Mouse (Mus musculus): Measurements from ENCODE around the gene Atad3a. TPM values are rescaled to one million over a fixed set of nuclear protein-coding genes. Genes with fewer than 3 reads are reported as not detected.
"Not testable (repeated sequence)": the region's sequence is repeated elsewhere in the genome, so short reads cannot be mapped to it uniquely, and the experiment has no call there.

Atad3a gene
- total RNA-seq, 1 experiment from 2014 or later = 120 TPM

DNA sequence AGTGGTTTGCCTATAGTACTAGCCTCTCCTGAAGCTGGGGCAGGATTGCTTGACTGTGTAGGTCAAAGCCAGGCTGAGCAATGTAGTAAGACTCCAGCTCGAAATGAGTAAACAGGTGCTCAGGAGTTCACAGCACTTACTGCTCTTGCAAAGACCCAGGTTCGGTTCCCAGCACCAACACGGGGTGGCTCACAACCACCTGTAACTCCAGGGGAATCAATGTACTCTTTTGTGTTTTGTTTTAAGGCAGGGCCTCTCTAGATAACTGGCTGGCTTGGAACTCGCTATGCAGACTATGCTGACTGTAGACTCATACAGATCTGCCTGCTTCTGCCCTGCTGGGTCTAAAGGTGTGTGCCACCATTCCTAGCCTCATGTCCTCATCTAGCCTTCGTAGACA is 18.2 kb downstream of the Atad3a start:
- ATAC-seq (replicated peaks; ENCODE audit: low read depth, poor library complexity, severe bottlenecking) = no peak

DNA sequence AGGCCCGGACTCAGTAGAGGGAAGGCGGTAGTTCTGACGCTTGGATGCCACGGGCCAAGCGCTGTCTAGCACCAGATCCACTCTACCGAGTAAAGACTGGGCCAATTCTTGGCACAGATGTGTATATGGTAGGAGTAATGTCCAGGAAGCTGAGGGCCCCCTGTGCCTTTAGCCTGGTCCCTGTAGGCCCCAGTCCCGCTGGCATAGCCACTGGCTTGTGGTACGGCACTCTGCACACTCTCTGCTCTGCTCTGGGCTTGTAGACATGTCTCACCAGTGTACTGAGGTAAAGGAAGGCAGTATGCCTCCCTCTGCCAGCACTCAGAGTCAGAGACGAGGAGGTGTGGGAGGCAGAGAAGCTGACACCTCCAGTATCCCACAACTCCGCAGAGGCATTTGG is 20.2 kb downstream of the Atad3a start:
- ATAC-seq (replicated peaks; ENCODE audit: low read depth, poor library complexity, severe bottlenecking) = not testable (repeated sequence)

DNA sequence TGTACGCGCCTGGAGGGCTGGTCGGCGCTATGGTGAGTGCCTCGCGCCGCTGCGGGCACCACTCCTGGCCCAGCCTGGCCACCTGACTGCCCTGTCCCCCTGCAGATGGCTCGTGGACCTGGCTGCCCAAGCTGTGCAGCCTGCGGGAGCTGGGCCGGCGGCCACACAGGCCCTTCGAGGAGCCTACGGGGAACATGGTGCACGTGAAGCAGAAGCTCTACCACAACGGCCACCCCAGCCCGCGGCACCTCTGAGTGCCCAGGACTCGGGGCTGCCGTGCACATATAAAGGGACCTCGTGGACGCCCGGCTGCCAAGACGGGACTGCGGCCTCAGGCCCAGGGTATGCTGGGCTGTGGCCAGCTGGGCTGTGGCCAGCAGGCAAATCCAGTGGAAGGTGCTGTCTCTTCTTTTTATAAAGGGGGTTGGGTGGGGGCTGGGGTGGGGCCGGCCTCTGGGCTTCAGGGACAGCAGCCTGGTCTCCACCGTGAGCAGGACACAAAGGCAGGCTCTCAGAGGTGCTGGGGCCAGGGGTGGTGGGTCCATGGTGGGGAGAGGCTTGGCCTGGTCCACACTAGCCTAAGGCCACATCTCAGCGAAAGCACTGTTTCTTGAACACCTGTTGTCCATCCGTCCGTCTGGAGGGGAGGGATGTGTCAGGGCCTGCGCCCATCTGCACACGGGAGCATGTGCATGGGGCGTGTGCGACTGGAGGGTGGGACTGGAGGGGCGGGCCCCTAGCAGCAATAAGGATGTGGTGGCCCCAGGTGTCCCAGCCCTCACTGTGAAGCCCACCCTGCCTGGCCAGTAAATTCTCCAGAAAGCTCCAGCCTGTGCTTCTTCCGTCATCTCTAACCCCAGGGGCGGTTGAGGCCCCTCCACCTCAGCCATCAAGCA is 20.9 kb downstream of the Atad3a start:
- no peak for ATAC-seq (replicated peaks; ENCODE audit: low read depth, poor library complexity, severe bottlenecking)

DNA sequence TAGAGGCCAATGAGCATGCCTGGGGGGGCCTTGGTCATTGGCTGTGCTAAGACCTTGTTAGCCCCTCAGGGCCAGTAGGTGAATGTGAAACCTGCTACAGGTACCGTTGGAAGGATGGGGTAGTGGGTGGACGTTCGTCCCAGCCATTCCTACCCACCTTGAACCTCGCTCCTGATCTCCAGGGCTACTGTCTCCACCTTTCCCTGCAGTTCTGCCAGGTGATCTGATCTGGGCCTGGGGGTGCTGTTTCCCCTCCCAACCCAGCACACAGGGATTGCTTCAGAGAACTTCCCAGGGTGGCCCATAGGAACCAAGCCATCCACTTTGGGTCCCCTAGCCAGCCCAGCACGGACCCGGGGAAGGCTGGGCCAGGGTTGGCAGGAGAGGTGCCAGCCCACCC is 21.7 kb downstream of the Atad3a start:
- ATAC-seq (replicated peaks; ENCODE audit: low read depth, poor library complexity, severe bottlenecking) = no peak

DNA sequence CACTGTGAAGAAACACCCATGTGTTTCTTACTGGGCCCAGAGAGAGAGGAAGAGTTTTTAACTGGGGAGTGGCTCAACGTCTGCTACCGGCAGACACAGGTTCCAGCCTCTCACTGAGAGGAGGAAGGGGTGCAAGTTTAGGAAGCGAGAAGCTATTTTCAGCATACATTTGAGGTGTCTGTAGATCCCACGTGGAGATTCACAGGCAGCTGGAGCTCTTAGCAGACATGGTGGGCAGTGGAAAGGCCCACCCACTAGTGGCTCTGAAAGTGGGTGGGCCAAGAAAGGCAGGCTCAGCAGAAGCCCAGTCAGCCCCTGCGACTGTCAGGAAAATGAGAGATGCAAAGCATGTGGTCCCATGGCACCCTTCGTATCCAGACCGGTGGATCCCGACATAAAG is 22.6 kb downstream of the Atad3a start:
- no peak for ATAC-seq (replicated peaks; ENCODE audit: low read depth, poor library complexity, severe bottlenecking)

DNA sequence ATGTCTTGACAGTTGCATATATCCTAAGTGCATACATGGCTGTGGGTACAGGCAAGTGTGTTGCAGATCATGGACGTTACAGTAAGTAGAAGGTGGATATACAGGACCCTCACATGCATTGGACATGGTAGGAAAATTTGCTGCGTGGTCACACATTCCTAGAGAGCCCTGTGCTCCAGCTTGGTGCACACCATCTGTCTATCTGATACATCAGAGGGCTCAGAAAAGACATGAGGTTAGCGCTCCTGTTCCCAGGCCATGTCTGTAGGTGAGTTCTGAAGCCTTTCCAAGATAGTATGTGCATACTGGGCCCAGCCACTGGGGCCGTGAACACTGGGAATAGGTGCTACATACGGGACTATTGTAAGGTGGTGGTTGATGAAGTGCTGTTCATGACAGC is 24.5 kb downstream of the Atad3a start:
- no peak for ATAC-seq (replicated peaks; ENCODE audit: low read depth, poor library complexity, severe bottlenecking)

GRCm38 (mm10) chr4:155735788-155736187 is 25.1 kb downstream of the Atad3a start:
- ATAC-seq (replicated peaks; ENCODE audit: low read depth, poor library complexity, severe bottlenecking) = no peak

GRCm38 (mm10) chr4:155734951-155735702 is 25.8 kb downstream of the Atad3a start:
- no peak for ATAC-seq (replicated peaks; ENCODE audit: low read depth, poor library complexity, severe bottlenecking)

DNA sequence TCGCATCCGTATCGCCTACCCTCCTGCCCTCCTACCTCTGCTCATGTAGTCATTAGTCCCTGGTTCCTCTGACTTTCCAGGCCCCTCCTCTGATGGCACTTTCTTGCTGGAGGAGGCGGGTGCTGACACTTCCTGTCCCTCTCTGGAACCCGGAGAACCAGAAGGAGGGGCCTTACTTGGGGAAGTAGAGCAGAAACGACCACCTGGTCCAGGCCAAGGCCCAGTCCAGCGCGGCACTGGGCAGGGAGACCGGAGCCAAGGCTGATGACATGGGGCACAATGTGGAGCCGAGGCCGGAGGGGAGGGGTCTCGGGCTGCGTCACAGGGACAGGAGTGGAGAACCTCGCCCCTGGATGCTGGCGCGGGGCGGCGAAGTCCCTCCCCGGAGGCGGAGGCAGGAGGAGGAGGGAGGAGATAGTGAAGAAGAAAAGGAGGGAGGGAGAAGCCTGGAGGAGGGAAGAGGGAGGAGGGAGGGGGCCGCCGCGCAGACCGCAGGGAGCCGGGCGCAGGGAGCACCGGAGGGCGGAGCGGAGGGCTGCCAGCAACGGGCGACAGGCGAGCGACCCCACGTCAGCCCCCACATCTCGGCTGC is 26.4 kb downstream of the Atad3a start, which contains the start of gene Tmem240:
Gene Tmem240 (plus strand): TSS at position 451 of the 592 bp plus-strand sequence.
- peak; percentile 89 for ATAC-seq (replicated peaks; ENCODE audit: low read depth, poor library complexity, severe bottlenecking)

- no peak for ATAC-seq (replicated peaks; ENCODE audit: low read depth, poor library complexity, severe bottlenecking)
Observed at GRCm38 (mm10) chr4:155733267-155733666, 27.6 kb downstream of the Atad3a start.

GRCm38 (mm10) chr4:155727993-155728392 is 32.9 kb downstream of the Atad3a start:
- no peak for ATAC-seq (replicated peaks; ENCODE audit: low read depth, poor library complexity, severe bottlenecking)

- ATAC-seq (replicated peaks; ENCODE audit: low read depth, poor library complexity, severe bottlenecking) = peak; percentile 62; the same call in 1 of the 2 replicates
Observed at GRCm38 (mm10) chr4:155721668-155722083, 39.2 kb downstream of the Atad3a start.

DNA sequence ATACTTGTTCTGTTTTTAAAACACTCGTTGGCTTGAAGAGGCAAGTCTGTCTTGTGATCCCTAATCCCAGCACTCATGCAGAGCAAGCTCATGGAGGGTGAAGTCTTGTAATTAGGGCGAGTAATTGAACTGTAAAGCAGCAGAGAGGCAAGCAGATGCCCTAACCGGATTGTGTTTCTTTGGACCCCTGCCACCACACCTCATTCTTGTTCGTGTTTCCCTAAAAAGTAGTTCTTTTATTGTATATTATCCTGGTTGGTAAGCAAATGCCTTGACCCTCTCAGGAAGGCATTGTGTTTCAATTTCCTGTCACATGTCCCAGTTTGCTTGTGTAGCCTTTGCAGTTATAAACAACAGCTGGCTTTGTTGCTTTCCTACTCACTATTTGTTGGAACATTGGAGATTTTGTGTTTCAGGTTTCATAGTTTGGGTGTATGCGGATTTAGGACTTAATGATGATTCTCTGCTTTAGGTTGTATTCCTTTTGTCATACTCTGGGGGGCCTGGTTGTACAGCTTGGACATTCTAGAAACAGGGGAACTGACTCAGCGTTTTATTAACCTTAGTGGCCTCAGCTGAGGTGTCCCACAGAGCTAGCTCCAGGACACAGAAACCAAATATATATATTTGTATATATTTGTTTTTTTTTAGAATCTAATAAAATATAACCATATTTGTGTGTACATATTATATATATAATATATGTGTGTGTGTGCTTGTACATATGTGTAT is 50.2 kb downstream of the Atad3a start:
- ATAC-seq (replicated peaks; ENCODE audit: low read depth, poor library complexity, severe bottlenecking) = peak; percentile 42; the same call in 1 of the 2 replicates

GRCm38 (mm10) chr4:155708988-155709387 is 51.9 kb downstream of the Atad3a start:
- no peak for ATAC-seq (replicated peaks; ENCODE audit: low read depth, poor library complexity, severe bottlenecking)

GRCm38 (mm10) chr4:155708582-155708981 is 52.3 kb downstream of the Atad3a start:
- ATAC-seq (replicated peaks; ENCODE audit: low read depth, poor library complexity, severe bottlenecking) = no peak

DNA sequence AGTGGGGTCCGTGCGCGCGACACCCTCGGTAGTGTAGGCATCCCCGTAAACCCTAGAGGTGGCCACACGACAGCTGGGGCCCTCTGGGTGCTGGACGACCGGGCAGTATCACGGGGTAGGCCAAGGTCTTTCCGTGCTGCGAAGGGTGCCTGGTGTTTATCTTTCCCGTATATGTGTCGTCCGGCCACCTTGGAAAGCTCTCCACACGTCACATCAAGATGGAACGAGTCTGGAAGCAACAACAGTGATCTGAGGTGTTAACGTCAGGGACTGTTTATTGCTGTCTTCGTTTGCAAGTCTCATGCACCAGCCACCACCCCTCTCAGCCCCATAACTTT is 55.3 kb downstream of the Atad3a start:
- no peak for ATAC-seq (replicated peaks; ENCODE audit: low read depth, poor library complexity, severe bottlenecking)

DNA sequence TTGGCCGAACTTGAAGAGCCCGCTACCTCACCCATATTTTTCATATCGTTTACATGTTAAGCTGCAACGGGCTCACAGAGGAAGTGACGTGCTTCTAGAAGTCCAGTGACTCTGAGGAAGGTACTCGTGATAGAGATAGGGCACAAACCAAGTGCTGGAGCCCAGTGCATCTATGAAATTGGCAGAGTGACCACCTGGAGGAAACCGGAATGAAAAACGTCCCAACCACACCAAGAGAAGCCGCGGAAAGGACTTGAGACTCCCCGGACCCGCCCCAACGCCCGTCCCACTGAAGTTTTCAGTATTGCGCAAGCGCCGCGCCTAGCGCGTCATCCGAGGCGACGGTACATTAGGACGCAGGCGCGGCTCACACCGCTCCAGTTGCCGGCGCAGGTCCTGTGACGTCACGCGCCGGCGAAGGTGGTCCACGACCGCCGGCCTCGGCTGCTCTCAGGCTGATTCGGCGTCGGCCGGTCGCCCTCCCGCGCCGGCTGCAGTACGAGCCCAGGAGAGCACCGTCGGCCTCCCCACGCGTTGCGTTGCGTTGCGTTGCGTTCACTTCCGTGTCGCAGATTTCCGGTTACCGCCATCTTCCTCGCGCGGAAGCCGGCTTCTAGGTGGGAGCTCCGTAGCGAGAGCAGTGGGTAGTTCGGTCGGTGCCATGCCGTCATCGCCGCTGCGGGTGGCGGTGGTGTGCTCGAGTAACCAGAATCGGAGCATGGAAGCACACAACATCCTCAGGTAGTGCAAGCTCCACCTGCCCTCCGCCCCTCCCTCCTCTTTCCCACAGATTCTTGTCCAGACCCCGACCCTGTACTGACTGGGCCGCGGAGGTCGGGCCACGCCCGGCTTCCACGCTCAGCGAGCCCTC is 55.9 kb downstream of the Atad3a start, which contains the start of gene Ssu72:
Gene Ssu72 (plus strand): TSS at position 80 of the 871 bp plus-strand sequence.
- ATAC-seq (replicated peaks; ENCODE audit: low read depth, poor library complexity, severe bottlenecking) = peak; percentile 77

DNA sequence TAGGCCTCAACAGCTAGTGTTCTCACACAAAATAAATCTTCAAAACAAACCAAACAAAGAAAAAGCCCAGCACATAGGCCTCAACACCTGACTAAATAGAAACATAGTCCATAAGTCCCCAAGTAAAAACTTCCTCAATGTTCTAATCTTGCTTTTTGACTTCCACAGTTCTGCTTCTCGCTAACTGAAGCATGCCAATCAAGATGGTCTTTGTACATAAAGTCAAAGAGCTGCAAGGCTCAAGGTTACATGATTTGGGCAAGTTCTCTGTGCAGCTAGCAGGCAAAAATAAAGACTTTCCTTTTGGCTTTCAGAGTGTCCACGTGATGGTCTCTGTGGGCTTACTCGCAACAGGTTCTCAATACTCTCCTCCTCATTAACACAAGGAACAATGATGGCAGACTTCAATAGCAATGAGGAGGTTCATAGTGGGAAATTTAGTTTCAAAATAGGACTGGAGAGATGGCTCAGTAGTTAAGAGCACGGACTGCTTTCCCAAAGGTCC is 57.4 kb downstream of the Atad3a start:
- no peak for ATAC-seq (replicated peaks; ENCODE audit: low read depth, poor library complexity, severe bottlenecking)

GRCm38 (mm10) chr4:155700425-155700824 is 60.5 kb downstream of the Atad3a start:
- ATAC-seq (replicated peaks; ENCODE audit: low read depth, poor library complexity, severe bottlenecking) = no peak

All from common myeloid progenitor, adult 5-6 weeks (primary cell).